Mouse (Mus musculus): ENCODE results near the gene Dnmt3l.
A peak's percentile ranks its signal among the peaks of the same experiment; 100 is the strongest.
"Not testable (repeated sequence)": the region's sequence is repeated elsewhere in the genome, so short reads cannot be mapped to it uniquely, and the experiment has no call there.

The Dnmt3l gene

GRCm38 (mm10) chr10:78041647-78042046 lies at the start of gene Dnmt3l:
Gene Dnmt3l, plus strand, starts transcription at chr10:78041947.
- DNase-seq (ENCODE audit: low spot score in 2 of 2) = no peak

GRCm38 (mm10) chr10:77995639-77996038 lies 46.1 kb upstream of the Dnmt3l start:
- DNase-seq (ENCODE audit: low spot score in 2 of 2) = no peak

GRCm38 (mm10) chr10:78000200-78000599 lies 41.5 kb upstream of the Dnmt3l start:
- no peak for DNase-seq (ENCODE audit: low spot score in 2 of 2)

GRCm38 (mm10) chr10:78001796-78002195 lies 40.0 kb upstream of the Dnmt3l start:
- DNase-seq (ENCODE audit: low spot score in 2 of 2) = no peak

GRCm38 (mm10) chr10:78002316-78002715 lies 39.4 kb upstream of the Dnmt3l start:
- no peak for DNase-seq (ENCODE audit: low spot score in 2 of 2)

- no peak for DNase-seq (ENCODE audit: low spot score in 2 of 2)
Measured at GRCm38 (mm10) chr10:78004479-78005100, 37.2 kb upstream of the Dnmt3l start.

- DNase-seq (ENCODE audit: low spot score in 2 of 2) = no peak
Measured at GRCm38 (mm10) chr10:78005791-78006438, 35.8 kb upstream of the Dnmt3l start.

- no peak for DNase-seq (ENCODE audit: low spot score in 2 of 2)
Measured at GRCm38 (mm10) chr10:78007203-78007602, 34.5 kb upstream of the Dnmt3l start.

GRCm38 (mm10) chr10:78008169-78008568 lies 33.6 kb upstream of the Dnmt3l start:
- DNase-seq (ENCODE audit: low spot score in 2 of 2) = no peak

GRCm38 (mm10) chr10:78009184-78009944 lies 32.4 kb upstream of the Dnmt3l start:
- peak; percentile 91 to 97 for DNase-seq (ENCODE audit: low spot score in 2 of 2)

GRCm38 (mm10) chr10:78009945-78010293 lies 31.8 kb upstream of the Dnmt3l start, which contains the start of gene Pfkl:
Gene Pfkl, minus strand, starts transcription at chr10:78010083.
- DNase-seq (ENCODE audit: low spot score in 2 of 2) = no peak

- no peak for DNase-seq (ENCODE audit: low spot score in 2 of 2)
Measured at GRCm38 (mm10) chr10:78010335-78010734, 31.4 kb upstream of the Dnmt3l start.

GRCm38 (mm10) chr10:78011116-78011515 lies 30.6 kb upstream of the Dnmt3l start:
- not testable (repeated sequence) for DNase-seq (ENCODE audit: low spot score in 2 of 2)

- peak in 1 of 2 experiments; percentile 29 for DNase-seq (ENCODE audit: low spot score in 2 of 2)
Measured at GRCm38 (mm10) chr10:78012661-78013495, 28.9 kb upstream of the Dnmt3l start.

GRCm38 (mm10) chr10:78015489-78015888 lies 26.3 kb upstream of the Dnmt3l start:
- DNase-seq (ENCODE audit: low spot score in 2 of 2) = no peak

- DNase-seq (ENCODE audit: low spot score in 2 of 2) = no peak
Measured at GRCm38 (mm10) chr10:78016366-78016765, 25.4 kb upstream of the Dnmt3l start.

- peak; percentile 53 to 75 for DNase-seq (ENCODE audit: low spot score in 2 of 2)
Measured at GRCm38 (mm10) chr10:78018797-78019203, 22.9 kb upstream of the Dnmt3l start.

- DNase-seq (ENCODE audit: low spot score in 2 of 2) = no peak
Measured at GRCm38 (mm10) chr10:78019291-78019690, 22.5 kb upstream of the Dnmt3l start.

- DNase-seq (ENCODE audit: low spot score in 2 of 2) = not testable (repeated sequence)
Measured at GRCm38 (mm10) chr10:78019984-78020383, 21.8 kb upstream of the Dnmt3l start.

GRCm38 (mm10) chr10:78025453-78025852 lies 16.3 kb upstream of the Dnmt3l start:
- not testable (repeated sequence) for DNase-seq (ENCODE audit: low spot score in 2 of 2)

GRCm38 (mm10) chr10:78028129-78028528 lies 13.6 kb upstream of the Dnmt3l start:
- peak; percentile 55 to 69 for DNase-seq (ENCODE audit: low spot score in 2 of 2)

GRCm38 (mm10) chr10:78029080-78029479 lies 12.7 kb upstream of the Dnmt3l start:
- no peak for DNase-seq (ENCODE audit: low spot score in 2 of 2)
